Mouse (Mus musculus): ENCODE measurements around the gene Galk1. TPM values are rescaled to one million over a fixed set of nuclear protein-coding genes. Genes with fewer than 3 reads are reported as not detected.

The Galk1 gene
- polyA plus RNA-seq (2014; fragmentation: Nextera tagmentation; extraction: Ambion mirVana) = 126 and 128 TPM in 2 replicates

DNA sequence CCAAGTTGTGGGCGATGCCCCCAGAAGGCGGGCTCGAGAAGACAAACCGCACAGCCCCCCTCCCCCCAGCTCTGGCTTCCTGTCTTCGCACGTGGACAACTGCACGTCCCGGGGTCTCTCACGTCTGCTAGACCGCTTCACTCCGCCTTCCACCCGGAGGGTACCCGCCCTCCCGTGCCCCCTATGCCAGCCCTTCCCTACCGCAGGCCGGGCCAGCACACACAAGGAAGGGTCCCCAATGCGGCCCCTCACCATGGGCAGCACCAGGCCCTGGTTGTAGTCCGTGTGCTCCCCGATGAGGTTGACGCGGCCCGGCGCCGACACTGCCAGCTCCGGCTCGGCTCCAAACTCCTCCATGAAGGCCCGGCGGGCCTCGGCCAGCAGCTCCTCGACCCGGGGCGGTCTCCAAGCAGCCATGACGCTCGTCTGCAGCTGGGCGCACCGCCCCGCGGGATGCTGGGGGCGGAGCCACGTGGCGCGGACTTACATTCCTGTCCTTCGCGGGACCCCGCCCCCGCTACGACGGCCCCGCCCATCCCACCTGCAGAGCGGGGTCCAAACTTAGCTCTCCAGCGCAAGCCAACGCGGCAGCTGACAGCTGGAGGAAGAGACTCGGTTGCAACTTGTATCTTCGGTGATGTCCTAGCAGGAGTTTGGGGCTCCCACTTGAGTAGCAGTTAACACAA lies at the start of gene Galk1:
Gene Galk1, minus strand, starts transcription at position 458 of the 686 bp plus-strand sequence.
- Histone ChIP-seq H3K4me1 (ENCODE audit: control insufficient read depth in 2 of 2, insufficient read depth in 2 of 2, low read length in 2 of 2) (peaks cover 7 to 9% of the 10 kb centered on the region in 2 experiments), H3K27me3 (ENCODE audit: control insufficient read depth, insufficient read depth, low read length) (no peaks in the 10 kb centered on the region), H3K4me3 (ENCODE audit: control insufficient read depth in 1 of 2, insufficient read depth in 1 of 2, low read depth in 1 of 2, low read length in 2 of 2) (peak within 1 kb of the TSS; percentile 52 to 68), H3K4me2 (ENCODE audit: low read length) (peak within 1 kb of the TSS; percentile 68), H3K36me3 (ENCODE audit: control insufficient read depth, insufficient read depth, low read length) (peaks cover 34% of the 10 kb centered on the region), H3K9me3 (ENCODE audit: control insufficient read depth, low read length) (no peaks in the 10 kb centered on the region), H3K9ac (ENCODE audit: low read length) (peak within 1 kb of the TSS; percentile 73), H3K27ac (replicated peaks in 1 of 2; ENCODE audit: control insufficient read depth in 1 of 2, insufficient read depth in 1 of 2, low read depth in 2 of 2, low read length in 2 of 2) (peak within 1 kb of the TSS; percentile 75 to 79)
- under 1% methylated on average over 54 of the region's 55 CpGs for WGBS
- ATAC-seq (ENCODE audit: insufficient number of reproducible peaks, insufficient read depth, low FRiP score, low read depth) = peak; percentile 88

DNA sequence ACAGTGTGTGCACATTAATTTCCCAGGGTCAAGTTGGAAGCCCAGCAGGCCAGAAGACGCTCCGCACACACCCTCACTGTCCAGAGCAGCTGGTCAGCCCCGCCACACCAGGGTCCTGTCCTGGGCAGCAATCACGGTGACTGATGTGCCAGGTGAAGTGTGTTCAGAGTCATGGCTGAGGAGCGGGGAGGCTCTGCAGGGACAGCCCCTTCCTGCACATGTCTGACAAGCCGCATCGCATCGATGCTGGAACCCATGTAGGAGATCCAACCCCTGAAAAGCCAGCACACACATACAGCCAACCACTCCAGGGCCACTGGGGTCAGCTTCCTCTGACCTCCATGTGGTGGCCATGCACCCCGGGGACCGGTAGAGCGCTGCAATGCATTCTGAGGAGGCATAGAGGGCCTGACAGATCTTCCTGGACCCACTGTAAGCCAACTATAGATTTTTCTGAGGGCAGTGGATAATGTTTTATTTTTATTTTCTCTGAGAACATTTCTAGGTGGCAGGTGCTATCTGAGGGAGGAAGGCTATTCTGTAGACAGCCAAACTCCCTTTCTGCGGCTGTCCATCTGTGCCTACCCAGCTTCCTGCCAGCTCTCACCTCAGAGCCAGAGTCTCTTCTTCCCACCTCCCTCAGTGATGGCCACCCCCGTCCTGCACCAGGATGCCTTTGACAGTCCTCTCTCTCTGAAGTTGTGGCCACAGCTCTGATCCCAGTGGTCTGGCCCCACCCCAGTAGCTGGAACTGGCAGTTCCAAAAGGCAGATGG lies 49.3 kb upstream of the Galk1 start:
- 89% methylated on average over 13 of the region's 13 CpGs for WGBS
- Histone ChIP-seq H3K4me3 (ENCODE audit: control insufficient read depth in 1 of 2, insufficient read depth in 1 of 2, low read depth in 1 of 2, low read length in 2 of 2) (no peak overlapping the region), H3K27ac (replicated peaks in 1 of 2; ENCODE audit: control insufficient read depth in 1 of 2, insufficient read depth in 1 of 2, low read depth in 2 of 2, low read length in 2 of 2) (no peak overlapping the region), H3K9me3 (ENCODE audit: control insufficient read depth, low read length) (no peaks in the 10 kb centered on the region), H3K4me1 (ENCODE audit: control insufficient read depth in 2 of 2, insufficient read depth in 2 of 2, low read length in 2 of 2) (peaks cover 10 to 12% of the 10 kb centered on the region in 2 experiments), H3K36me3 (ENCODE audit: control insufficient read depth, insufficient read depth, low read length) (peaks cover 58% of the 10 kb centered on the region), H3K27me3 (ENCODE audit: control insufficient read depth, insufficient read depth, low read length) (no peaks in the 10 kb centered on the region), H3K9ac (ENCODE audit: low read length) (no peak overlapping the region), H3K4me2 (ENCODE audit: low read length) (no peak overlapping the region)
- ATAC-seq (ENCODE audit: insufficient number of reproducible peaks, insufficient read depth, low FRiP score, low read depth) = no peak

DNA sequence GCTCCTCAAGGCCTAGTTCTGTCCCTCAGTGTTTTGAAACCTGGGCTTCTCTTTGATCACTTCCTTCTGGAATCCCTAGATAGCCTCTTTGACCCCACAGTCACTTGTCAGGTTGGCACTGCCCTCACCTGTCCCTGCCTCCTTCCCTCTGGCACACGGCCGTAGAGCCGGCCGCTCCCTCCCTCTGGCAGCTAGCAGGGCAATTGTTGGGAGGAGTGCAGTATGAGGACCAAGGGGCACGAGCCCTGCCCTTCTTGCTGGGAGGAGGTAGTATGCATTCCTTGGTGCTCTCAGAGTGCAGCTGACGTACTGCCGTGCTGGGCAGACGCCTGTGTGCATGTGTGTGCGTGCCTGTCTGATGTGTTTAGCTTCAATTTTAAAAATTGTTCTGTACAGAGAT lies 48.1 kb upstream of the Galk1 start:
- WGBS = 83% methylated on average over 9 of the region's 9 CpGs
- no peak overlapping the region for H3K27ac ChIP-seq (replicated peaks in 1 of 2; ENCODE audit: control insufficient read depth in 1 of 2, insufficient read depth in 1 of 2, low read depth in 2 of 2, low read length in 2 of 2)
- no peaks in the 10 kb centered on the region for H3K9me3 ChIP-seq (ENCODE audit: control insufficient read depth, low read length)
- H3K36me3 ChIP-seq (ENCODE audit: control insufficient read depth, insufficient read depth, low read length) = peaks cover 70% of the 10 kb centered on the region
- no peak overlapping the region for H3K4me3 ChIP-seq (ENCODE audit: control insufficient read depth in 1 of 2, insufficient read depth in 1 of 2, low read depth in 1 of 2, low read length in 2 of 2)
- H3K9ac ChIP-seq (ENCODE audit: low read length) = no peak overlapping the region
- H3K4me1 ChIP-seq (ENCODE audit: control insufficient read depth in 2 of 2, insufficient read depth in 2 of 2, low read length in 2 of 2) = peaks cover 13 to 16% of the 10 kb centered on the region in 2 experiments
- no peaks in the 10 kb centered on the region for H3K27me3 ChIP-seq (ENCODE audit: control insufficient read depth, insufficient read depth, low read length)
- ATAC-seq (ENCODE audit: insufficient number of reproducible peaks, insufficient read depth, low FRiP score, low read depth) = no peak
- H3K4me2 ChIP-seq (ENCODE audit: low read length) = no peak overlapping the region

DNA sequence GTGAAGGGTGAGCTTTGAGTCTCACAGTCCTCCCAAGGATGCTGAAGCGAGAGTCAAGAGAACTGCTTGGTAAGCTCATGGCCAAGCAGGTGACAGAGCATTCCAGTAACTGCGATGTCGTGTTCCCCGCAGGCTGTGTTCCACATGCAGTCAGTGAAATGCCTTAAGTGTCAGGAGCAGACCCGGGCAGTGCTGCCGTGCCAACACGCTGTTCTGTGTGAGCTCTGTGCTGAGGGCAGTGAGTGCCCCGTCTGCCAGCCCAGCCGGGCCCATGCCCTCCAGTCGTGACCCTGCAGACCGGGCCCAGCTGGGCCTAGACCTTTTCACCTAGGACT lies 47.1 kb upstream of the Galk1 start:
- H3K9ac ChIP-seq (ENCODE audit: low read length) = no peak overlapping the region
- no peak overlapping the region for H3K27ac ChIP-seq (replicated peaks in 1 of 2; ENCODE audit: control insufficient read depth in 1 of 2, insufficient read depth in 1 of 2, low read depth in 2 of 2, low read length in 2 of 2)
- H3K4me1 ChIP-seq (ENCODE audit: control insufficient read depth in 2 of 2, insufficient read depth in 2 of 2, low read length in 2 of 2) = peaks cover 13 to 16% of the 10 kb centered on the region in 2 experiments
- WGBS = 94% methylated on average over 11 of the region's 11 CpGs
- peaks cover 80% of the 10 kb centered on the region for H3K36me3 ChIP-seq (ENCODE audit: control insufficient read depth, insufficient read depth, low read length)
- no peaks in the 10 kb centered on the region for H3K9me3 ChIP-seq (ENCODE audit: control insufficient read depth, low read length)
- H3K4me2 ChIP-seq (ENCODE audit: low read length) = no peak overlapping the region
- no peaks in the 10 kb centered on the region for H3K27me3 ChIP-seq (ENCODE audit: control insufficient read depth, insufficient read depth, low read length)
- ATAC-seq (ENCODE audit: insufficient number of reproducible peaks, insufficient read depth, low FRiP score, low read depth) = no peak
- H3K4me3 ChIP-seq (ENCODE audit: control insufficient read depth in 1 of 2, insufficient read depth in 1 of 2, low read depth in 1 of 2, low read length in 2 of 2) = no peak overlapping the region

DNA sequence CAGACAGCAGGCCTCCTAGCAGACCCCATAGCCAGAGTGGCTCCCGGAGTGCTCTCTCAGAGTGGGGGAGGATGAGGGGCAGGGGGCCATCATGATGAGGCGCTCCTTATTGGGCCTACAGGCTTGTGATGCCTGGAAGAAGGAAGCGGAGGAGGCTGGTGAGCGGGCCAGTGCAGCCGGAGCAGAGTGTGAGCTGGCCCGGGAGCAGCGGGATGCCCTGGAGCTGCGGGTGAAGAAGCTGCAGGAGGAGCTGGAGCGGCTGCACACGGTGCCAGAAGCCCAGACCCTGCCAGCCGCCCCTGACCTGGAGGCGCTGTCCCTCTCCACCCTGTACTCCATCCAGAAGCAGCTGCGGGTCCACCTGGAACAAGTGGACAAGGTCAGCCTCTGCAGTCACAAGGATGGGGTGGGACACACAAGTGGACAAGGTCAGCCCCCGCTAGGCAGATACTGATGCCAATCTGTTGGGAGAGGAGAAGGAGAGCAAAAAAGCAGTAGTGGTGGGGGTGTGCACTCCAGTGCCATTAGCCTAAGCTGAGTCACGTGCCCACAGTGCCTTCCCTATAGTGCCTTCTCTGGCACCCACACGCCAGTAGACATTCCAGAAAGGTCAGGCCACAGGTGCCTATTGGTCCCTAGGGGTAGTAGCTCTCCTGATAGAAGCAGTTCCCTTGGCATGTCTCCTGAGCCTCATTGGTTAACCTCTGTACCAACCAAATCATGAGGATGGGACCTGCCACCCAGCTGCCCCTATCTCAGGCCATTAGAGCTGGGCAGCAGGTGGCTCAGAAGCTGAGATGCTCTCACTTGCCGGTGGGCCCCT lies 46.6 kb upstream of the Galk1 start:
- Histone ChIP-seq H3K9me3 (ENCODE audit: control insufficient read depth, low read length) (no peaks in the 10 kb centered on the region), H3K27me3 (ENCODE audit: control insufficient read depth, insufficient read depth, low read length) (no peaks in the 10 kb centered on the region), H3K36me3 (ENCODE audit: control insufficient read depth, insufficient read depth, low read length) (peaks cover 86% of the 10 kb centered on the region)

DNA sequence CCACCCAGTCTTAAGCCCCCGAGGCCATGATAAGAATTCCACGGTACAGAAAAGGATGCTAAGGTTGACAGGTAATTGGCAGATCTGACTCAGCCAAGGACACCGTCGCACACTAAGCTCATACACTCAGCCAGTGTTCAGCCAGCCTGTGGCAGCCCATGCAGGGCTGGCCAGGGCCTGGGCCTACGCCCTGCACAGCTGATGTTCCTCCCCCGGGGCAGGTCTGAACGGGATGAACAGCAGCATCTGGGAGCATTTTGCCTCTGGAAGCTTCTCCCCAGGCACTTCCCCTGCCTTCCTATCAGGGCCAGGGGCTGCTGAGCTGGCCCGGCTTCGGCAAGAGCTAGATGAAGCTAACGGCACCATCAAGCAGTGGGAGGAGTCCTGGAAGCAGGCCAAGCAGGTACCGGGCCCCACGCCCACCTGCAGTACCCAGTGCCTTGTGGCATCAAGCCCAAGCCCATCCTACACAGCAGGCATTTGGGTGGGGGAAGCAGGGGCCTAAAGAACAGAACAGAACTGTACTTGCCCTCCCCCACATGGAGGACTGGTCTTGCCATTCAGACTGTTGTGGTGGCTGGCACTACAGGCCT lies 45.6 kb upstream of the Galk1 start:
- Histone ChIP-seq H3K4me2 (ENCODE audit: low read length) (no peak overlapping the region), H3K9ac (ENCODE audit: low read length) (no peak overlapping the region), H3K4me3 (ENCODE audit: control insufficient read depth in 1 of 2, insufficient read depth in 1 of 2, low read depth in 1 of 2, low read length in 2 of 2) (no peak overlapping the region), H3K27me3 (ENCODE audit: control insufficient read depth, insufficient read depth, low read length) (no peaks in the 10 kb centered on the region), H3K9me3 (ENCODE audit: control insufficient read depth, low read length) (no peaks in the 10 kb centered on the region), H3K27ac (replicated peaks in 1 of 2; ENCODE audit: control insufficient read depth in 1 of 2, insufficient read depth in 1 of 2, low read depth in 2 of 2, low read length in 2 of 2) (no peak overlapping the region), H3K4me1 (ENCODE audit: control insufficient read depth in 2 of 2, insufficient read depth in 2 of 2, low read length in 2 of 2) (peaks cover 13 to 16% of the 10 kb centered on the region in 2 experiments), H3K36me3 (ENCODE audit: control insufficient read depth, insufficient read depth, low read length) (peaks cover 95% of the 10 kb centered on the region)
- 70% methylated on average over 12 of the region's 12 CpGs for WGBS
- ATAC-seq (ENCODE audit: insufficient number of reproducible peaks, insufficient read depth, low FRiP score, low read depth) = no peak

More for the DNA sequence above, 46.6 kb upstream of the Galk1 start:
- Histone ChIP-seq H3K4me1 (ENCODE audit: control insufficient read depth in 2 of 2, insufficient read depth in 2 of 2, low read length in 2 of 2) (peaks cover 13 to 16% of the 10 kb centered on the region in 2 experiments), H3K27ac (replicated peaks in 1 of 2; ENCODE audit: control insufficient read depth in 1 of 2, insufficient read depth in 1 of 2, low read depth in 2 of 2, low read length in 2 of 2) (no peak overlapping the region), H3K4me2 (ENCODE audit: low read length) (no peak overlapping the region), H3K4me3 (ENCODE audit: control insufficient read depth in 1 of 2, insufficient read depth in 1 of 2, low read depth in 1 of 2, low read length in 2 of 2) (no peak overlapping the region), H3K9ac (ENCODE audit: low read length) (no peak overlapping the region)
- ATAC-seq (ENCODE audit: insufficient number of reproducible peaks, insufficient read depth, low FRiP score, low read depth) = no peak
- 86% methylated on average over 17 of the region's 17 CpGs for WGBS

DNA sequence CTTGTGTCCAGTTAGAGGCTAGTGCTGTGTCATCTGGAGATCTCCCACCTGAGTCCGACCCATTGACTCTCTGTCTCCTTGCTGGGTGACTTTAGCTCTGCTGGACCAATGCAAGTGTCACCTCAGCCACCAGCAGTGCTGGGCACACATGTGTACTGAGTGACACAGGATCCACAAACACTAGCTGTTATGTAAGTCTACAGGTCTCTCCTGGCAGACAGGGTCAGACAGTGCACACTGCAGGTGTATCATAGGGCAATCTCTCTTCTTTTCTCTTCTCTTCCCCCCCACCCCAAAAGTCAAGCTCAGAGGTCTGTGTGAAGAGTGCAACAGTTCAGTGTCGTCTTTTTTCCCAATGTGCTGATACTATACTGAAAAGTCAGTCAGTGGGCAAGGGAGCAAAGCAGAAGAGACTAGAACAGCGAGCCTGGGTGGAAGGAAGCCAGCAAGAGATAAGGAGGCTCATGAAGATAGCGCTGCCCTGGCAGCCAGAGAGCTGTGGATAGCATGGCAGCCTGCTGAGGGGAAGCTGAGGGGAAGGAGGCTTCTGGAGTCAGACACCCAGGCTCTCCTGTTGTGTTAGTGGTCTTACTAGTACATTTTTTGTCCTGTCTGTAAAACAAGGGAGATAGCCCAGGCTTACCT lies 44.8 kb upstream of the Galk1 start:
- Histone ChIP-seq H3K36me3 (ENCODE audit: control insufficient read depth, insufficient read depth, low read length) (peaks cover 100% of the 10 kb centered on the region), H3K9ac (ENCODE audit: low read length) (no peak overlapping the region), H3K4me3 (ENCODE audit: control insufficient read depth in 1 of 2, insufficient read depth in 1 of 2, low read depth in 1 of 2, low read length in 2 of 2) (no peak overlapping the region), H3K4me2 (ENCODE audit: low read length) (no peak overlapping the region), H3K4me1 (ENCODE audit: control insufficient read depth in 2 of 2, insufficient read depth in 2 of 2, low read length in 2 of 2) (peaks cover 13 to 16% of the 10 kb centered on the region in 2 experiments), H3K9me3 (ENCODE audit: control insufficient read depth, low read length) (no peaks in the 10 kb centered on the region), H3K27me3 (ENCODE audit: control insufficient read depth, insufficient read depth, low read length) (no peaks in the 10 kb centered on the region), H3K27ac (replicated peaks in 1 of 2; ENCODE audit: control insufficient read depth in 1 of 2, insufficient read depth in 1 of 2, low read depth in 2 of 2, low read length in 2 of 2) (peak overlapping the region; percentile 4 to 33; a peak in 2 of 4 replicates)
- ATAC-seq (ENCODE audit: insufficient number of reproducible peaks, insufficient read depth, low FRiP score, low read depth) = no peak
- WGBS = 25% methylated on average over 4 of the region's 4 CpGs
